Mouse (Mus musculus) embryonic fibroblast, embryonic 13.5 days (primary cell): ENCODE measurements around the gene Dusp18.

ENCODE experiments used
- CTCF ChIP-seq: IDR thresholded peaks from 2 replicates; pipeline ENCODE4 v1.5.1; 2011; ENCODE audit warnings: mild to moderate bottlenecking, control low read depth, low read length, moderate library complexity, borderline replicate concordance; ENCODE audit not compliant: insufficient read depth
- POLR2A ChIP-seq: IDR thresholded peaks from 2 replicates; pipeline ENCODE4 v1.6.1; 2011; ENCODE audit warnings: low read depth, mild to moderate bottlenecking, control low read depth, low read length, moderate library complexity

GRCm38 (mm10) chr11:3903046-3903445, 8.0 kb downstream of the Dusp18 start:
- TF ChIP-seq POLR2A (no peak), CTCF (no peak)
